Mouse (Mus musculus): ENCODE results near the gene Erp27.

- no peak for TF ChIP-seq CTCF (conservative IDR thresholded peaks at IDR 0.05 in 1 of 2, IDR thresholded peaks at IDR 0.05 in 1 of 2; ENCODE audit: low read depth in 2 of 2, low read length in 2 of 2)
- no peak for TF ChIP-seq MXI1 (IDR thresholded peaks at IDR 0.05; ENCODE audit: low read depth, low read length)
- TF ChIP-seq ZC3H11A (IDR thresholded peaks at IDR 0.05; ENCODE audit: low read depth, low read length) = no peak
- no peak for TF ChIP-seq USF1 (IDR thresholded peaks at IDR 0.05; ENCODE audit: low read depth, low read length)
- TF ChIP-seq KAT2A (IDR thresholded peaks at IDR 0.05; ENCODE audit: insufficient replicate concordance, low read length) = no peak
- TF ChIP-seq GABPA (IDR thresholded peaks at IDR 0.05; ENCODE audit: insufficient replicate concordance, low read depth, low read length) = no peak
- no peak for TF ChIP-seq POLR2AphosphoS2 (IDR thresholded peaks at IDR 0.05; ENCODE audit: low read depth, low read length)
- no peak for TF ChIP-seq TCF12 (IDR thresholded peaks at IDR 0.05; ENCODE audit: low read depth, low read length)
- no peak for TF ChIP-seq POLR2A (IDR thresholded peaks at IDR 0.05; ENCODE audit: low read depth, low read length)
- TF ChIP-seq EP300 (IDR thresholded peaks at IDR 0.05; ENCODE audit: low read length) = no peak
- no peak for TF ChIP-seq CHD2 (IDR thresholded peaks at IDR 0.05; ENCODE audit: low read length)
- TF ChIP-seq USF2 (conservative IDR thresholded peaks at IDR 0.05; ENCODE audit: low read depth, low read length) = no peak
Measured at GRCm38 (mm10) chr6:136906283-136906936, 15.6 kb downstream of the Erp27 start.

Measured in CH12.LX (cell line).